Mouse (Mus musculus) midbrain, embryonic 16.5 days (tissue): Measurements from ENCODE around the gene Retreg1. TPM values are rescaled to one million over a fixed set of nuclear protein-coding genes. Genes with fewer than 3 reads are reported as not detected.

ENCODE experiments used
- ATAC-seq: fragments of 200-750 bp; cut with Nextera tagmentation; 2 replicates; pipeline ENCODE4 v1.8.0; 2017; ENCODE audit warnings: moderate TSS enrichment
- H3K27ac ChIP-seq: fragments of 300-500 bp; sonication (generic); 2 replicates; pipeline ENCODE4 v1.5.1; 2014; ENCODE audit warnings: mild to moderate bottlenecking, low read length, mixed read lengths
- H3K27me3 ChIP-seq: fragments of 300-500 bp; sonication (generic); 2 replicates; pipeline ENCODE4 v1.6.1; 2014; ENCODE audit warnings: low read depth, low read length, mixed read lengths; ENCODE audit not compliant: control insufficient read depth, insufficient read depth
- H3K36me3 ChIP-seq: fragments of 300-500 bp; sonication (generic); 2 replicates; pipeline ENCODE4 v1.6.1; 2014; ENCODE audit warnings: mild to moderate bottlenecking, low read length, moderate library complexity, mixed read lengths; ENCODE audit not compliant: control insufficient read depth, insufficient read depth
- H3K4me1 ChIP-seq: fragments of 300-500 bp; sonication (generic); 2 replicates; pipeline ENCODE4 v1.6.1; 2014; ENCODE audit warnings: mild to moderate bottlenecking, low read length, mixed read lengths; ENCODE audit not compliant: control insufficient read depth, insufficient read depth
- H3K4me2 ChIP-seq: fragments of 300-500 bp; sonication (generic); 2 replicates; pipeline ENCODE4 v1.6.1; 2014; ENCODE audit warnings: mild to moderate bottlenecking, low read length, mixed read lengths
- H3K4me3 ChIP-seq: fragments of 300-500 bp; sonication (generic); 2 replicates; pipeline ENCODE4 v1.5.1; 2014; ENCODE audit warnings: low read depth, mild to moderate bottlenecking, low read length, moderate library complexity, mixed read lengths
- H3K9ac ChIP-seq: fragments of 300-500 bp; sonication (generic); 2 replicates; pipeline ENCODE4 v1.6.1; 2014; ENCODE audit warnings: low read depth, low read length, mixed read lengths
- H3K9me3 ChIP-seq: fragments of 300-500 bp; sonication (generic); replicated peaks from 2 replicates; pipeline ENCODE4 v1.6.1; 2014; ENCODE audit warnings: mild to moderate bottlenecking, low read length, mixed read lengths; ENCODE audit not compliant: control insufficient read depth, poor library complexity, severe bottlenecking
- WGBS: fragments of 180-500 bp; shearing (Covaris S2); extraction: QIAGEN DNeasy Blood & Tissue Kit; methylation state at CpG from one replicate; pipeline ENCODE4 v1.1.7; 2014; 5-methylcytosine and 5-hydroxymethylcytosine counted together
- polyA plus RNA-seq: library from polyadenylated mRNA; unstranded; fragments of >200 nt; fragmentation: Nextera tagmentation; extraction: Ambion mirVana; gene quantifications from 2 replicates; pipeline ENCODE4 v1.2.1, GENCODE M21; 2015

Retreg1 gene
- 16.1 and 18.4 TPM in 2 replicates for polyA plus RNA-seq

DNA sequence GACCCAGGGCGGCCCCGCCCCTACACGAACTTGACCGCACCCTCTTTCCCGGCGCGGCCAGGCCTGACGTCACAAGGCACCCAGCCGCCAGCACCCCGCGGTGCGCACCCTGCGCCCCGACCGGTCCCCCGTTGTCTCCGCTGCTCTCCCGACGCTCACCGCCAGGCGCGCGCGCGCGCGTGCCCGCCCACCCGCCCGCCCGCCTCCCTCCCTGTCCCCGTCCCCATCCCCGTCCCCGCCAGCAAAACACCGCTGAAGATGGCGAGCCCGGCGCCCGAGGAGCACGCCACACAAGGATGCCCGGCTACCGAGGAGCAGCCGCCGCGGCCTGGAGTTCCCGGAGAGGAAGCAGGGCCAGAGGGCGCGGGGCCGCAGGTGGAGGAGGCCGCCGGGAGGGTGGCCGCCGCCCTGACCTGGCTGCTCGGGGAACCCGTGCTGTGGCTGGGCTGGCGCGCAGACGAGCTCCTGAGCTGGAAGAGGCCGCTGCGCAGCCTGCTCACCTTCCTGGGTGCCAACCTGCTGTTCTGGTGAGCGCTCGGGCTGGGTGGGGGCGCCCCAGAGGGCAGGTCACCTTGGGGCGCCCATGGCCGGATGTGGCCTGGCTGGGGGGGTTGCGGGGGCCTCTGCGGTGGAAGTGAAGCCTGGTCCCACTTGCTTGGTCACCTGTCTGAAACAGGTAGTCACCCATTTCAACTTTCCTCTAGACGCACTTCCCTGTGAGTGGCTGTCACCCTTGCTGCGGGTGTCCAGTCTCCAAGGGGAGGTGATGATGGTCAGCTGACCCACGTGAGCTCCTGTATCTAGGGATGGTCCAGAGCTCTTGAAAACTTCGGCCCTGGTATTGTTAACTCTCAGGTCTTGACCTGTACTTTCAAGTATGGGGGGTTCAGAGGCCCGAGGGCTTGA lies at the start of gene Retreg1:
TSS of gene Retreg1 (plus strand) at position 95 of the 906 bp plus-strand sequence.
- Histone ChIP-seq H3K9ac (peak within 1 kb of the TSS; percentile 92), H3K27me3 (no peaks in the 10 kb centered on the region), H3K9me3 (no peaks in the 10 kb centered on the region), H3K4me1 (peaks cover 15% of the 10 kb centered on the region; the same call in 1 of the 2 replicates), H3K36me3 (no peaks in the 10 kb centered on the region), H3K27ac (peak within 1 kb of the TSS; percentile 71), H3K4me2 (peak within 1 kb of the TSS; percentile 94), H3K4me3 (peak within 1 kb of the TSS; percentile 81)
- under 1% methylated on average over 51 of the region's 72 CpGs for WGBS
- peak; percentile 87 for ATAC-seq

DNA sequence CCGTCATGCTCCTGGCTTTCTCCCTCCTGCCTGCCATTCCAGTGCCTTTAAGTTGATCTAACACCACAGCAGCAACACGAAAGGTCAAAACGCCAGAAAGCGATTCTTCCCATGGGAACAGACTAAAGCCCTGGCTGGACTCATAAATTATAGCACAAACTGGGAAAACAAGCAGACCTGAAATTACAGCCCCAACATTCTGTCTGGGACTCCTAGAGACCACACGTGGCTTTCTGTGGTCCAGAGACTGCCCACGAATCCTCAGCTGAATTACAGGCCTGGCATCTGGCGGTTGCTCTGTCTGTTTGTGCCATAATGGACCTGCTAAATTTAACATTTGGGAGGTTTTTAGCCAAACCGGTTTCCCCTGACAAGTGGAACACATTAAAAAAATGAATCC lies 48.9 kb upstream of the Retreg1 start:
- ATAC-seq = no peak
- Histone ChIP-seq H3K9ac (no peak overlapping the region), H3K36me3 (peaks cover 4% of the 10 kb centered on the region; the same call in 1 of the 2 replicates), H3K27ac (no peak overlapping the region), H3K27me3 (no peaks in the 10 kb centered on the region), H3K4me3 (no peak overlapping the region), H3K4me2 (no peak overlapping the region), H3K9me3 (no peaks in the 10 kb centered on the region), H3K4me1 (no peaks in the 10 kb centered on the region)
- 83% methylated on average over 8 of the region's 8 CpGs for WGBS

DNA sequence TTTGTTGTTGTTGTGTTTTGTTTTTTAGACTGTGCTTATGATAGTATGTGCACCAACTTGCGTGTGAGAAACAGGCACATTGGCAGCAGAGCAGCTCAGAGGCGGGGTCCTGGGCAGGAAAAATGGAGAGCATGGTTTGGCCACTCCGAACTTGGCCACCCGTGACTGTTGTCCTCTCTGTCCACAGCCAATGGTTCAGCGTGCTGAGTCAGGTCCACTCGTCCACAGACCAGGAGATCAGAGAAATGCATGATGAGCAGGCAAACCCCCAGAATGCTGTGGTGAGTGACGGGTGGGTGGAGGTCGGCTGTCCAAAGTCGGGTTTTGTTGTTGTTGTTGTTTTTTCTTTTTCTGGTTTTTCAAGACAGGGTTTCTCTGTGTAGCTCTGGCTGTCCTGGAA lies 47.5 kb upstream of the Retreg1 start:
- Histone ChIP-seq H3K27ac (no peak overlapping the region), H3K4me3 (no peak overlapping the region), H3K4me2 (no peak overlapping the region), H3K9me3 (no peaks in the 10 kb centered on the region), H3K4me1 (no peaks in the 10 kb centered on the region), H3K36me3 (peaks cover 4% of the 10 kb centered on the region; the same call in 1 of the 2 replicates), H3K9ac (no peak overlapping the region), H3K27me3 (no peaks in the 10 kb centered on the region)
- ATAC-seq = no peak
- WGBS = 95% methylated on average over 9 of the region's 9 CpGs

DNA sequence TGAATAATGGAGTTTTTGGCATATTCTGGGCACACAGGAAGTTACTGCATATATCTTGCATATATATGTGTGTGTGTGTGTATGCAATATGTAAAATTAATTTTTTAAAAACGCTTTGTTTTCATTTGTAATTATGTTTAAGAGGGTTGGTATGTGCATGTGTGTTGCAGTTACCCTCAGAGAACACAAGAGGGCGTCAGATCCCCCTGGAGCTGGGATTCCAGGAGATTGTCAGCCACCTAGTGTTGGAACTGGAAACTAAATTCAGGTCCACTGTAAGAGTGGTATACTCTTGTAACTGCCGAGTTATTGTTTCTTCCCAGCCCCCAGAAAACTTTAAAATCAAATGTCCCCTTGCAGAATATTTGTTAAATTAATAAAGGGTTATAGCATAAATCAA lies 46.6 kb upstream of the Retreg1 start:
- Histone ChIP-seq H3K9me3 (no peaks in the 10 kb centered on the region), H3K4me3 (no peak overlapping the region), H3K36me3 (peaks cover 6% of the 10 kb centered on the region), H3K4me1 (no peaks in the 10 kb centered on the region), H3K27ac (no peak overlapping the region), H3K4me2 (no peak overlapping the region), H3K9ac (no peak overlapping the region), H3K27me3 (no peaks in the 10 kb centered on the region)
- ATAC-seq = no peak
- 55% methylated on average over 3 of the region's 3 CpGs for WGBS

DNA sequence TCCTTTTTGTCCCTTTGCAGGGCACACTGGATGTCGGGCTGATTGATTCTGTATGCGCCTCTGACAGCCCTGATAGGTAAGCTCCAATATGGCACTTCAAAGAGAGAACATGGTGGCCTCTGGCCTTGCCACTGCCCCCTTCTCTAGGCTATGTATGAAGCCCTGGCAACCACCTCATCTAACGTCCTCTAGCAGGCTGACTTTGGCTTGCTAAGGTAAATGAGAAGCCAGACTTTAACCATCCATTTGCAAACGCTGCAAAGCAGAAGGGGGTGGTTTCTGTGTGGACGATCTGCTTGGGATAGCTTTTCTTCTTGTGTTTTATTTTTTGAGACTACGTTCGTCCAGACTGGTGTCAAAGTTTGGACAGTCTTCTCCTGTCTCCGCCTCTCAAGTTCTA lies 45.8 kb upstream of the Retreg1 start:
- H3K9me3 ChIP-seq = no peaks in the 10 kb centered on the region
- no peak overlapping the region for H3K27ac ChIP-seq
- H3K4me2 ChIP-seq = no peak overlapping the region
- no peaks in the 10 kb centered on the region for H3K4me1 ChIP-seq
- no peak overlapping the region for H3K4me3 ChIP-seq
- H3K27me3 ChIP-seq = no peaks in the 10 kb centered on the region
- WGBS = 92% methylated on average over 8 of the region's 8 CpGs
- peaks cover 6% of the 10 kb centered on the region for H3K36me3 ChIP-seq
- H3K9ac ChIP-seq = no peak overlapping the region
- no peak for ATAC-seq

DNA sequence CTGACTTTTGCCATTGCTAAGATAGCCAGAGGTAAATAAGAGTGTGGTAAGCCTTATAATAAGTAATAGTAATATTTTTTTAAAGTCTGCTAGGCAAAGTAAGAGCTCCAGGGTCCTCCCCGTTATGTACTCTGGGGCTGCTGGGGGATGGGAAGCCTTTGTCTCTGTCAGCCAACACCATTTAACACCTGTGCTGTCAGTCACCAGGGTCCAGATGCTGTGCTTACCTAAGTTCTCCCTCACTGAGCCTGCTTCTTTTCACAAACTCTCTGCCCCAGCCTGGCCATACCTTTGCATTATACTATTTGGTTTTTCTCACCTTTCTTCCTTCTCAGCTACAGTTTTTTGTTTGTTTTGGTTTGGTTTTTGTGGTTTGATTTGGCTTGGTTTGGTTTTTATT lies 45.1 kb upstream of the Retreg1 start:
- H3K4me1 ChIP-seq = no peaks in the 10 kb centered on the region
- no peak overlapping the region for H3K4me3 ChIP-seq
- no peaks in the 10 kb centered on the region for H3K9me3 ChIP-seq
- peaks cover 6% of the 10 kb centered on the region for H3K36me3 ChIP-seq
- H3K9ac ChIP-seq = no peak overlapping the region
- H3K27me3 ChIP-seq = no peaks in the 10 kb centered on the region
- H3K4me2 ChIP-seq = no peak overlapping the region
- 88% methylated on average over 1 of the region's 1 CpGs for WGBS
- no peak overlapping the region for H3K27ac ChIP-seq
- ATAC-seq = no peak

DNA sequence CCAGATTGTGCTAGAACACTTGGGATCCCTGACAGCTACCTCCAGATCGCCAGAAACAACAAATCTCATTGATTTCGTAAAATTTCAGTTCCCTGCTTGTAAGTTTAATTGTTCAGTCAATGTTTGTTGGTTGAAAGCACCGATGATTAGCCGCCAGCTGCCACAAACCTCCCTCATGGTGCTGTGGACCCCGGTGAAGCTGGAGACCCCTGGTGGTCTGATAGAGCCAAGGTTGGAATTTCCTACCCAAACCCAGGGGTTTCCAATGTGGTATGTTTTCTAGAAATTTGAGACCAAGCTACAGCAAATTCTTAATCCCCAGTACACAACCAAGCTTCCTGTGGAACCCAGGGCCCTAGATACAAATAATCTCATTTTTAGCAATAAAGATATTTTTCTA lies 41.3 kb upstream of the Retreg1 start:
- H3K9ac ChIP-seq = no peak overlapping the region
- no peak for ATAC-seq
- H3K9me3 ChIP-seq = no peaks in the 10 kb centered on the region
- no peak overlapping the region for H3K4me3 ChIP-seq
- H3K36me3 ChIP-seq = peaks cover 6% of the 10 kb centered on the region
- no peak overlapping the region for H3K27ac ChIP-seq
- H3K27me3 ChIP-seq = no peaks in the 10 kb centered on the region
- H3K4me2 ChIP-seq = no peak overlapping the region
- WGBS = 76% methylated on average over 5 of the region's 5 CpGs
- no peaks in the 10 kb centered on the region for H3K4me1 ChIP-seq

DNA sequence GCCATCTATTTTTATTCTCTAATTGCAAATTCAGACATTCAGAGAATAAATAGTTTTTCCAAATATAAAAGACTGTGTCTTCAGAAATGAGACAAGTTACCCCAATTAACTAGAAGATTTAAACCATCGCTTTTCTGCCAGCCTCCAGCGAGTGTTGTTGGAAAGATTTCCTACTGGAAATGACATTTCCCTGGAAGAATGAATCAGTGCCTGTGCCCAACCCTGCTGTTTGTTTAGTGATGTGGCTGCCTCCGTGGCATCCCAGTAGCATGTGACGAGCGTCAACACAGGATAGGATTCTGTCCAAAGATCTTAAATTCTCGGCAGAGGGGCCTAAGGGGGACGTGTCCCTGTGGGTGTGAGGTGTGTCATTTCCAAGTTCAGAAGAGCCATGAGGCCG lies 40.8 kb upstream of the Retreg1 start:
- WGBS = 89% methylated on average over 8 of the region's 8 CpGs
- no peaks in the 10 kb centered on the region for H3K27me3 ChIP-seq
- no peak for ATAC-seq
- no peaks in the 10 kb centered on the region for H3K4me1 ChIP-seq
- H3K4me2 ChIP-seq = no peak overlapping the region
- peaks cover 6% of the 10 kb centered on the region for H3K36me3 ChIP-seq
- no peak overlapping the region for H3K4me3 ChIP-seq
- no peak overlapping the region for H3K27ac ChIP-seq
- H3K9ac ChIP-seq = no peak overlapping the region
- no peaks in the 10 kb centered on the region for H3K9me3 ChIP-seq

DNA sequence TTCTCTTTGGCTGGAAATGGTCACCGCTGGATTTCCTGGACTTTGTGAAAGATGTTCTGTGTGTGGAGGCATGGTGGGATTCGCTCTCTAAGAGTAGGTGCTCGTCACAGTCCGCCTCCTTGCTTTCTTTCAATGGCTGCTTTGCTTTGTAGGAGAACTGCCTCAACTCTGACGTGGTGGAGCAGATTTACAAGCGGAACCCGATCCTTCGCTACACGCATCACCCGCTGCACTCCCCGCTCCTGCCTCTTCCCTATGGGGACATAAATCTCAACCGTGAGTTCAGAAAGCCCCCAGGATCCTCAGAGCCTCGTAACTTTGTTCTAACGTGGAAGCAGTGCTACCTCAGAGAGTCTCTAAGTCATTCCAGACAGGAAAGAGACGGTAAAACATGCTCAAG lies 39.9 kb upstream of the Retreg1 start:
- Histone ChIP-seq H3K4me1 (no peaks in the 10 kb centered on the region), H3K4me2 (no peak overlapping the region), H3K9ac (no peak overlapping the region), H3K4me3 (no peak overlapping the region), H3K27ac (no peak overlapping the region), H3K36me3 (peaks cover 9% of the 10 kb centered on the region), H3K9me3 (no peaks in the 10 kb centered on the region), H3K27me3 (no peaks in the 10 kb centered on the region)
- 88% methylated on average over 15 of the region's 15 CpGs for WGBS
- ATAC-seq = no peak
